Mouse (Mus musculus): ENCODE results near the gene Cacul1. TPM values are rescaled to one million over a fixed set of nuclear protein-coding genes. Genes with fewer than 3 reads are reported as not detected.

Cacul1 gene
- polyA plus RNA-seq (2014; fragmentation: Illumina TruSeq; extraction: RNeasy Lipid Tissue Mini Kit (QIAGEN cat#74804); ENCODE audit: low read depth, low replicate concordance): 253 TPM

GRCm38 (mm10) chr19:60580582-60581339 is at the start of gene Cacul1:
TSS of gene Cacul1 (minus strand) at chr19:60581025.

Other genes with a start within 250 kb of the Cacul1 start
- not detected for gene Prlhr, start 112.7 kb downstream of the Cacul1 start, polyA plus RNA-seq (2014; fragmentation: Illumina TruSeq; extraction: RNeasy Lipid Tissue Mini Kit (QIAGEN cat#74804); ENCODE audit: low read depth, low replicate concordance)
- 3.2 TPM for gene Nanos1, start 175.0 kb upstream of the Cacul1 start, polyA plus RNA-seq (2014; fragmentation: Illumina TruSeq; extraction: RNeasy Lipid Tissue Mini Kit (QIAGEN cat#74804); ENCODE audit: low read depth, low replicate concordance)
- gene Eif3a, start 209.6 kb upstream of the Cacul1 start, polyA plus RNA-seq (2014; fragmentation: Illumina TruSeq; extraction: RNeasy Lipid Tissue Mini Kit (QIAGEN cat#74804); ENCODE audit: low read depth, low replicate concordance): 161 TPM
- gene Fam45a, start 230.6 kb upstream of the Cacul1 start, polyA plus RNA-seq (2014; fragmentation: Illumina TruSeq; extraction: RNeasy Lipid Tissue Mini Kit (QIAGEN cat#74804); ENCODE audit: low read depth, low replicate concordance): 277 TPM

Measured in testis, adult 10 weeks (tissue).